Mouse (Mus musculus): ENCODE results near the gene Abcb6.
A peak's percentile ranks its signal among the peaks of the same experiment; 100 is the strongest.

Abcb6 gene

DNA sequence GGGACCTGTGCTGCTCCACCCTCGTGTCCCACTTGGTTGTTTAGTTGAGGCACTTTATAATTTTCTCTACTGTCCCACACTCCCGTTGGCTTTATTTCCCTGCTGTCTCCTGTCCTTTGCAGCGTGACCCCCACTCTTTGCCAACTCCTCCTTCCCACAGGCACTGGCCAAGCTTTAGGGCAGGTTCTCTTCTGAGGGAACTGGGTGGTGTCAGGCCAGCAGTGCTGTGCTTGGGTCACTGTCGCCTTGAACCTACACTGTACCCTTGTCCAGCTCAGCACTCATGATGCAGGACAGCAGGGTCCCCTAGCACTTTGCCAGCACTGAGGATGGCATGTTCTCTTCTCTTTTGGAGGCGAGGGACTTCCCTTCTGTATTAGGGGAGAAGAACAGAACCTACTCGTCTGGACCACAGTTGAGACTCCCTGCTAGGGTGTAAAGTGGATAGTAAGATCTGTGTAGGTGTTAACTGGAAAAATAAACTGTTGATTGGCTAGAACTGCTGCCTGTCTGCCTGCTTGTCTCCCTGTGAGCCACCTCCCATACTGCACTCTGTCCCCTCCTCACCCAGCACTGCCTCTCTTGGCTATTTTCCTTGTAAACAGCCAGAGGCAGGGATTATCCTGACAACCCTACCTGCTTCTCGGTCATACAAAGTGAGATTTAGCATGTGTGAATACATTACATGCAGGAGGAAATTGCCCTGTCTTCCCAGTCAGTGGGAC lies 32.6 kb downstream of the Abcb6 start:
- DNase-seq (ENCODE audit: low spot score in 2 of 2): no peak

DNA sequence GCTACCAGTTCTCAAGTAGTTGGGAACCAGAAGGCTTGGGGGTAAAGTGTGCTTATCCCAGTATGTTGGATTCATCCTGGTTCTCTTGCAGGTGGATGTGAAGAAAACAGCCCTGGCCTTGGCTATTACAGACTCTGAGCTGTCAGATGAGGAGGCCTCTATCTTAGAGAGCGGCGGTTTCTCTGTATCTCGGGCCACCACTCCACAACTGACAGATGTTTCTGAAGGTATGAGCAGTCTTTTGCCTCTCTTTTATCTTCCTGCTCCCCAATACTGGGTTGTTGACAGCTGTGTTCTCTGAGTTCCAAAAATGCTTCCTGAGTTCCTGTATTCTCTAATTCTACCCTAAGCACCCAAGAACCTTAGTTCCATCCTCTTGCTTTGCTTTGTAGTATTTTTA lies 34.6 kb downstream of the Abcb6 start:
- DNase-seq (ENCODE audit: low spot score in 2 of 2): no peak

DNA sequence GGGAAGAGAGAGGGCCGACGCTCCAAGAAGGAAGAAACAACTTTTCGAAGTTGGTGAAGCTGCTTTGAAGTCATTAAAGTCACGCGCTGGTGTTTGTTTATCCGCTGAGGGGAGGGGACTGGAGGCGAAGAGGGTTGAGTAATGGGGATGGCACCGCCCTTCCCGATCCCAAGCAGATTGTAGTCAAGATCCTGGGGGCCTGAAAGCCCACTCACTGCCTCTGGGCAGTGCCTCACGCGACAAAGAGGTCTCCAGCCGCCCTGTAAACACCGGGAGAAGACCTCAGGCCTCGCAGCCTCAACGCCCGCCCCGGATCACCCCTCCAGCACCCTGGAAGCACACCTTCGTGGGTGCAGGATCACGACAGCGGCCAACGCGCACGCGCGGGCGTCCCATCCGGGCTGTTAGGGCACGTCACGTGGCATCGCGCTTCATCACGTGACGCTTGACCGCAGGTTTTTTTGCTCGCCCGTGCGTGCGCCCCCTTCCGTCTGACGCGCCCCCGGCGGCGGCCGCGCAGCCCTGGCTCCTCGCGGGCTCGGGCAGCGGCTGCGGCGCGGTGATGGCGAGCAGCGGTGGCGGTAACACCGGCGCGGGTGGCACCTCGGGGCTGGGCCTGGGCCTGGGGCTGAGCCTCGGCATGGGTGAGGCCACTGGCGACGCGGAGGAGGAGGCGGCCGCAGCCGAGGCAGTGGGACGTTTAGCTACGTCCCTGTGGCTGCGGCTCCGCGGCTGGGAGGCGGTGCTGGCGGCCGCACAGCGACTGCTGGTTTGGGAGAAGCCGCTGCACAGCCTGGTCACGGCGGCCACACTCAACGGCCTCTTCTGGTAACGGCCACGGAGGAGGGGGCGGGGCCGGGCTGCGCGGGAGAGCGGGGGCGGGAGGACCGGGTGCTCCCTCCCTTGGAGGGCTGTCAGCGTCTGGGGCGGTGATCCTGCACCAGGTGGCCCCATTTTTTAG lies 37.6 kb downstream of the Abcb6 start, which contains the start of the genes Cnppd1 and Retreg2:
Cnppd1 (minus strand) TSS at position 411 of the 961 bp plus-strand sequence.
Retreg2 (plus strand) TSS at position 478 of the 961 bp plus-strand sequence.
- DNase-seq (ENCODE audit: low spot score in 2 of 2): peak; percentile 87 to 95

DNA sequence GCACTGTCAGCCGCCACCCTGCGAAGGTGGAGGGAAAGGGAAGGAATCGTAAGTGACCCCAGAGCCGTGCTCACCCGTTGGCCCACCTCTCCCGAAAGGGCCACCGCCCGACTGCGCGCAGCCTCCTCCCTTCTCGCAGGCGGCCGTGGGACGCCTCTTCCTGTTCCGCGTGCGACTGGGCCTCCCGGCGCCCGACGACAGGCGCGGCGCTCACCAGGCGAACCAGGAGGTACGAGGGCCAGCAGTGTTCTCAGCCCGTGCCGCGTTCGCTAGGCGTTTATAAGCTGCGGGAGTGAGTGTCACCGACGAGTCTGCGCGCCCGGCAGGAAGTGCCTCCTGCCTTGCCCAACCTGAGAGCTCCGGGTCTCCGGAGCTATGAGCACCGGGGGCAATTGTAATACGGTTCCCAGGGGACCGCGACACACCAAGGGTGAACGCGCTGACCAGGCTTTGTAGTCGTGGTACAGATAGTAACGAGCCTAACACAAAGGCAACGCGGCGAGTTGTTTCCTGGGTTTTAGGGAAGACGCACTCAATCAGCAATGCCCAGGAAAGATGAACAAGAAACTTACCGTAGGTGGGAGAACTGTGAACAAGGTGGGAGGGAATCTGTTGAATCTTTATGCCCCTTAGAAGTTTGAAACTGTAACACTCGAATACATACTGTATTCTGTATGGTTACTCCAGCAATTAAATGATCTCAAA lies 38.6 kb downstream of the Abcb6 start:
- peak in 1 of 2 experiments; percentile 52 for DNase-seq (ENCODE audit: low spot score in 2 of 2)

DNA sequence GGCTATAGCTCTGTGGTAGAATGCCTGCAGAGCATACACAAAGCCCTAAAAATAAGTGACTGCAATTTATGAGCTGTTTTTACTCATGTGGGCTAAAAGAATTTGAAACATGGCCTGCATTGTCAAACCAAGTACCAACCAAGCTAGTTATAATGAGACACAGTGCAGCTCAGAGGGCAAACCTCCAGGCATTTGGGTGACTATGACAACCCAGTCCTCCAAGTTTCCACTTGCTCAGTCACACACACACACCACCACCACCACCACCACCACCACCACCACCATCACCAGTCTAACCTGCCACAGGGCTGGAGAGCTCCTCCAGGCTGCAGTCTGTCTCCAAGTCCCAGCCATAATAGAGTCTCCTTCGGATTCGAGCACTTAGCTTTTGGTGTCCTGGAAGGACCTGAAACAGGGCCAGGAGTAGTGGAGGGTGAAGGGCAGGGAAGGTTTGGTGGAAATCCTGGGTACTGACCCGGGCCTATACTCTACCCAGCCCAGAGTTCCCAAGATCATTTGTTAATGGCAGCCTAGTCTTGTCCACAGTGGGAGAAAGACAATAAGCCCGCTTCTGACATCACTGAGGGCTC lies 39.5 kb downstream of the Abcb6 start:
- DNase-seq (ENCODE audit: low spot score in 2 of 2): no peak

DNA sequence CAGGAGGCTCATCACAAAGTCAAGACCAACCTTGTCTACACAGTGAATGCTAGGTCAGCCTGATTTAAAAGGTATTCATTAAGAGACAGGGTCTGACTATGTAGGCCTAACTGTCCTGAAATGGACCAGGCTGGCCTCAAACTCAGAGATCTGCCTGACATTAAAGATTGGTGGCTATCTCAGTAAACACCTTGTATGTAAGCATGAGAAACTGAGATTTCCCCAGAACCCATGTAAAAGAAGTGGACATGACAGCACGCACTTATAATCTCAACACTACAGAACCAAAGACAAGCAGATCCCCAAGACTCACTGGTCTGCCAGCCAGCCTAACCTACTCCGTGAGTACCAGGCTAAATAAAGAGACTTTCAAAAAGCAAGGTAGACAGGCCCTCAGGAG lies 41.7 kb downstream of the Abcb6 start:
- DNase-seq (ENCODE audit: low spot score in 2 of 2): no peak

DNA sequence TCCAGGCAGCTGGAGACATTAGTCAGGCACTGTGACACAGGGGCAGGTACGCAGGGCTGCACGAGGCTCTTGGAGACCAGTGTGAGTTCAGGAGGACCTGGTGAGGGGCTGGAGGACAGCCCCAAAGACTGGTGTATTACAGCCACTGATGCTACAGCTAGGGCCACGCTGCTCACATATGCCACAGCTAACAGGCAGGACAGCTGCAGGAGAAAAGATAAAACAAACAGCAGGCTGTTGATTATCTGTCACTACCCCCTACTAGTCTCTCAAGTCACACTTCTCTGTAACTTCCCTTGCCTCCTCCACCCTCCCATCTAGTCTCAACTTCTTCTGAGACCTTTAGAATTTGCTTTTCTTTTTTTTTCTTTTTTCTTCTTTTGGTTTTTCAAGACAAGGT lies 43.5 kb downstream of the Abcb6 start:
- no peak for DNase-seq (ENCODE audit: low spot score in 2 of 2)

DNA sequence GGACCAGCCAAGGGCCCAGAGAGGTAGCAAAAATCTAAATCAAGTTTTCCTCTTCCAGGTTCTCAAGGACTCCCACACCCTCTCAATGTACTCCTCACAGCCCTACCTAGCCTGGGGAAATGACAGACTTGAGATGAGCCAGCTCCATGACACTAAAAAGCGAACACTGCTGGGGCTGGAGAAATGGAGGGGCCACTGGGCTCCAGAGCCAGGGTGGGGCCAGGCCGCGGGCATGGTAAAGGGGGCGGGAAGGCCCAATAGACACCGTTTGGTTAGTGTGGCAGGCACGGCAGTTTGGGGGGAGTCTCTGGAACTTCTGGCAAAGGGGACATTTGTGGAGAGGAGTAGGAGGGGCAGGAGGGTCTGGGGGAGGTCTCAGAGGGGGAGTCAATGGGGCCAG lies 43.9 kb downstream of the Abcb6 start:
- no peak for DNase-seq (ENCODE audit: low spot score in 2 of 2)

DNA sequence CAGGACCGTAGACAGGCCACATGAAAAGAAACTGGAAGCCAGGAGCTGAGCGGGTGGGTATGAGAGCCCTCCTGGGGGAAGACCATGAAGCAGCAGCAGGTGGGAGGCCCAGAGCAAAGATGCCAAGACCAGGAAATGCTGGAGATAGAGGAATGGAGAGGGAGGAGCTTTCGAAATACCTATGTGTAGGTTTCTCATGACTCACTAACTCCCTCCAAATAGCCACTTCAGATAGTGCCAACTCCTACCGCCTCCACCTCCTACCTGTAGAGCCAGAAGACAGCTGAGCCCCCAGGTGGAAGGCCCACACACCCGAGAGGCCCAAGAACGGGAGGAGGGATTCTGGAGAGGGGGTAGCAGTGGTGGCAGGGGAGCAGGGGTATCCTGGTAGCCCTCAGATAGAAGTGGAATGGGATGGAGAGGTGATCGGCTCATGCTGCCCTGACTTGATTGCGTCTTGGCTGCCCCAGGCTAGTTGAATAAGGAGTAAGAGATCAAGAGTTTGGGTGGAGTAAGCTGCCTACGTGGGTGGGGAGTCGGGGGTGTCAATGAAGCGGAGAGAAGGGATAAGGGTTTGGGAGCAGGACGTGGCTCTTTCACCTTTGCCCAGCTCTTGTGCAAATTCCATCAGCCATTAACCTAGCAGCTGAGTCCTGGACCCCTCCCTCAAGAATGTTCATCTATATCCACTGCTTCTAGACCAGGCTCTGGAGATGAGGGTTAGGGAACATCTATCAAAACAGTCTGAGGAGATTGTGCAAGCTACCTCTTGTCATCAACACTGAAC lies 46.6 kb downstream of the Abcb6 start, which contains the start of gene Slc23a3:
Slc23a3 (minus strand) TSS at position 470 of the 787 bp plus-strand sequence.
- no peak for DNase-seq (ENCODE audit: low spot score in 2 of 2)

DNA sequence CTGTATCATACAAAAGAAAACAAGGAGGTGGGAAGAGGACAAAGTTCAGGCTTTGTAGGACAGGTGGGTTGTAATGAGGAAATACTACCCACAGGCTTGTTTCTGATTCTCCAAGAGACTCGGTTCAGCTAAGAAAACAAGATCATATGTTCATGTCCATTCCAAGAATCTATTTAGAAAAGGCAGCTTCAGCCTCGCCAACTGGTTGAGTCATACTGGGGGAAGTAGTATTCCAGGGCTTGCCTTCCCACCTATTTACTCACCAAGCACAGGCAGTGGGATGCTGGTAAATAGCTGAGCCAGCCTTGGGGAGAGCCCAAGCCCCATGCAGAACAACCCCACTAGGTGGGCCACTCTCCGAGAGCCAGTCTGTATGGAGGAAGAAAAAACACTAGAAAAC lies 51.6 kb downstream of the Abcb6 start:
- DNase-seq (ENCODE audit: low spot score in 2 of 2): no peak

DNA sequence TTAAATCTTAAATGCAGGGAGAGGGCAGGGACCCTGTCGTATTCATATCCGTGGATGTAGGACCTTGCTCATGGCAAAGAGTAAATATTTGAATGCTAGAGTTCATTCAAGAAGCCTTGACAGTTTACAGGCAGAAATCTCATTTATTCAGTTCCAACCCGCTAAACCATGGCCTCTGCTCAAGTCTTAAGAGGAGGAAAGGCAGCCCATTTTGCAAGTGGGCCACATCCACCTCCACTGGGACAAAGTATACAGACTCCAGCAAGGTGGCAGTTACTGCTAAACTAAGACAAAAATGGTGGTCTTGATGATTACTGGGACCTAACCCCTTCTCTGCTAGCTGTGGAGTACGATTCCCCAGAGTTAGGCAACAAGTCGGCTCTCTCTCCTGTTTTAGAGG lies 54.8 kb downstream of the Abcb6 start:
- no peak for DNase-seq (ENCODE audit: low spot score in 2 of 2)

DNA sequence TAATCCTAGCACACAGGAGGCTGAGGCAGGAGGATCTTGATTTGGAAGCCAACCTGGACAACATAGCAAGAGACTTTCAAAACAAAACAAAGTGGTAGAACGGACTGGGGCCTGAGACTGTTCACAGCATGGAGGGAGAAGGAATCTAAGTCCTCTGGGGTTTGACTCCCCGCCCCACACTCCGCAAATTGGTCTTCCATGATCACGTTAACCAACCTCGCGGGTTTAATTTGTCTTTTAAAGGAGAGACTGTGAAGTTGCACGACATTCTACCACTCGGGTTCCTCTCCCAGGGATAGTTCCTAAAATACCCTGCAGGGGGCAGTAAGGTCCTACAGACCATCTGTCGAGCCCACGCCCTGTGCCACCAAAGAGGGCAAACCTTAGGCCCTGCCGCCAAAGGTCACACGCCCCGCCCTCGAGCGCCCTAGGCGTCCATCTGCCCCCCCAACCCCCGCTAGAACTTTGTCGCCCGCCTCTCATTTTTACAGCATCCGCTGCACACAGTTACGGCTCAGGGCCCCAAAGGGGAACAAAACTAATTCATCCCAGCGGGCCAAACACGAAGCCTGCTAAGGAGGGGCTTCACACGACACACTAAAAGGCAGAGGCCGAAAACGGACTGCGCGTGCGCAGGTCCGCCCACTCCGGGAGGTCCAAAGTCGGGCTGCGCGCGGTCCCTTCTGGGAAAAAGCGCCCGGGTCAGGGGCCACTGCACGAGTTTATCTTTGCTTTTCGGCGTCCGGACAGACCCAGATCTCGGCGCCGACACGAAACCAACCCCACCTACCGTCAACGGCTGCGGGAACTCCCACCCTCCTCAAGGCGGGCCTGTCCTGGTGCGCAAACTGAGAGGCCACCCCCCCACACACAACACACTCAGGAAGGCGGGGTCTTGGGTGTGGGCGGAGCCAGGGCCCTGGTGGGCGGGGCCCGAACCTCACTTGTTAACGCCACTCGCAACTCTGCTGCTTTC lies 55.6 kb downstream of the Abcb6 start, which contains the start of gene Nhej1:
Nhej1 (minus strand) TSS at position 855 of the 976 bp plus-strand sequence.
- DNase-seq (ENCODE audit: low spot score in 2 of 2): peak; percentile 76 to 90

DNA sequence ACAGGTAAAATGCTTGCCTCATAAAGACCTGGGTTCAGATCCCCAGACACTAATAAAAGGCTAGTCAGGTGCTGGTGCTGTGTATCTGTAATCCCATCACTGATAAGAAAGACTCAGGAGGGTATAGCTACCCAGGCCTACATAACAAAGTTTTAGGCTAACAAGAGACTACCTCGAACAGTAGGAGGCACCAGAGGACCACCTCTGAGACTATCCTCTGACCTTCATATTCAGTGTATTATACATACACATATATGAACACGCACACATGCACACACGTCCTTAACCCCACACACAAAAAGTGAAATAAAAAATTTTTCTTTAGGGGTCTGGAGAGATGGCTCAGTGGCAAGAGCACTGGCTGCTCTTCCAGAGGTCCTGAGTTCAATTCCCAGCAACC lies 58.0 kb downstream of the Abcb6 start:
- no peak for DNase-seq (ENCODE audit: low spot score in 2 of 2)

Measured in left cerebral cortex, adult 9 months (tissue).